Mouse (Mus musculus): ENCODE measurements around the gene Pax6.

The Pax6 gene

DNA sequence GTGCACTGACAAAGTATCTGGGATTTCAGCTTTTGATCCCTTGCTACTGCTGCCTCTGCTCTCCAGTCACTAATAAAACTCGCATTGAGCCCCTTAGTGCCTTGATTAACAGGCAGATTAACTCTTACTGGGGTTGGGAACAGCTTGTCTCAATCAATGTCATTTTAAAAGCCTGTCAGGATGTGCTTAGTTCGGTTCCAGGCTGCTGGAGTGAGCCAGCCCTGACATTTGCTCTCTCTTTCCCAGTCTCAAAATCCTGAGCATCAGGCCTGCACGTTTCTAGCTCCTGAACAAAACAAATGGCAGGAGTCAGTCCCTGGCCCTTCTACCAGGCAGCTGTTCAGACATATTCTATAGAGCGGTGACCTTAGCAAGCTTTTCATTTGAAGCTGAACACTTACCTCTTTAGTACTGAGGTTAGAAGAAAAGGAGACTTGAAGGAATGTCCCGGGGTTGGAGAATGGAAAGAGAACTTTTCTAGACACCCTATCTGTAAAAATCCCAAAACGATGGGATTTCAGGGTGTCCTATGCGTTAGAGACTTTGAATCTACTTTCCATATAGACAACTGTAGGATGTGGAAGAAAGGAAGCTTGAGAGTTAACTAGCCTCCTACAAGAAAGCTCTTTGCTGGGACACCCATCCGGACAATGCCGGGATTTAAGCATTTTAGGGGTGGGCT, 2.6 kb downstream of the Pax6 start:
- DNase-seq (ENCODE audit: low spot score), result peak; percentile 57

DNA sequence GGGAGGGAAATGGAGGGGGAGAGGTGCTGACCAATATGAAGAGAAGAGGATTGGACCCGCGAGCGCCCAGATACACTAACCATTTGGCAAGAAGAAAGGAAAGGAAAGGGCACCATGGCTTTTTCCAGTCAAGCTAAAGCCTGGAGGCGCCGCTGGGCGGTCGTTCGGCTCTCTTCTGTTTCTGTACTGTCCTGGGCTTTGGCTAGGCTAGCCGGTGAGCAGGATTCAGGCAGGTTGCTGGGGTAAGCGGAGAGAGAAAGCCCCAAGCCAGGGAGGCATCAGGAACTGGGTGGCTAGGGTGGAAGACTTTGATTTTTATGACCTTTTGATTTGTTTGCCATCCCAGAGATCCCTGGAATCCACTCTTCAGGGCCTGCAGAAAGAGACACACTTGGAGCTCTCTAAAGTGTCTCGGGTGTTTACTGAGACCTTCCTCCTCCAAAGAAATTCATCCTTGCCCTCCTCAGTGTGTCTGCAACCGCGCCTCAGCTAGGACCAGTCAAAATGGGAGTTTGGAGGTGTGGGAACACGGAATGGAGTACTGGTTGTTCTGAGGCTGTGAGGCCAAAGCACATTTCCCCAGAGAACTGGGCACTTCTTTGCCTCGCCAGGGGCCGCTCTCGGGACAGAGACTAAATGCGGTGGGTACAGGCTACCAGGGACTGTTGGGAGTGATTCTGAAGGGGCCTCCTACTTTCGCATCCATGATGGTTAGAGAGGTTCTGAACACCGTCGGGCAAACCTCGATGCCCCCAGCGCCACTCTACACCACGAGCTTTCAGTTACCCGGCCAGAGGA, 3.3 kb downstream of the Pax6 start:
- DNase-seq (ENCODE audit: low spot score), result peak; percentile 55

DNA sequence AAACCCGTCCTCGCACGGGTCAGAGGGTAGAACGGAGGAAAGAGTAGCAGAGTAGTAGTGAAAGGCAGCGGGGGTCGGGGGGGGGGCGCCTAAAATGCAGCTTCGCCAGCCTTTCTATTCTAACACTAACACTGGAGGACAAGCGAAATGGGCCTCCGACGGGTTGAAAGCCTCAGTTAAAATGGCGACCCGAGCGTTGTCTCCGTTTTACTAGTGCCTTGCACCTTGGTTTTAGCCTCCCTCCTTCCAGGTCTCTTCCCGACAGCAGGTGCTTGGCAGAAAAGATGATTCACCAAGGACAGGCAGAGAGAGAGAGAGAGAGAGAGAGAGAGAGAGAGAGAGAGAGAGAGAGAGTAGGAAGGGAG, 3.9 kb downstream of the Pax6 start:
- DNase-seq (ENCODE audit: low spot score), result peak; percentile 69

DNA sequence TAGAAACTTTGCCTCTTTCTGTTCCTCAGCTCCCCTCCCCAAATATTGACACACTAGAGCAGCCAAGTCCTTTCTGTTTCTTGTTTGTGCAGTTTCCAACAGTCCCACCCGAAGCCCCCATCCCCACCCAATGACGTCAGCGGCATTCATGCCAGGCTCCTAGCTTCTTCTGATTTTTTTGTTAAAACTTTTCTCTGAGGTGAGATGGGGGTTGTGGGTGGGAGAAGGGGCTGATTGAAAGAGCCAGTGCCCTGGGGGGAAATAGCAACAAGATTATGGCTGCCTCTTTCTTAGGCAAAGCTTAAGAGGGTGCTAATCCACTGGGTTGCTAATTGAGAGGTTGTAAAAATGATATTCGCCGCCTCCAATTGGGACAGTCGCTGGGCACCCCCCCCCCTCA, 4.4 kb downstream of the Pax6 start:
- peak; percentile 56 for DNase-seq (ENCODE audit: low spot score)

DNA sequence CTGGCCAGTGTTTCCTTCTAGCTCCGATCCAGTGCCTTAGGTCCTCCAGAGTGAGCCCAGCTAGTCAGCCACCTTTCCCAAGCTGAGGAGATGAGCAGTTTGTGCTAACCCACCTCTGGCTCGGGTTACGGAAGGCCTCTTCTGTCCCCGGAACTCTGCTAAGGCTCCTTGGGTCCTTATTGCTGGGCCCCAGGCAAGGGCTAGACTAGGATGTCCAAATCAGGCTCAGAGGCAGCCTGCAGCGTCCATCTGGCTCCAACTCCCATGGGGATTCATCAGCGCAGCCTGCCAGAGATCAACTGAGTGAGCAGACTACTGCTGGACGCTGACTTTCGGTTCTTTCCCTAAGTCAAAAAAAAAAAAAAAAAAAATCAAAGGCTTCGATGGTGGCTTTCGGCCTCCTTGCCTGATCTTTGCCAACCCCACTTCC, 4.9 kb downstream of the Pax6 start:
- peak; percentile 71 for DNase-seq (ENCODE audit: low spot score)

DNA sequence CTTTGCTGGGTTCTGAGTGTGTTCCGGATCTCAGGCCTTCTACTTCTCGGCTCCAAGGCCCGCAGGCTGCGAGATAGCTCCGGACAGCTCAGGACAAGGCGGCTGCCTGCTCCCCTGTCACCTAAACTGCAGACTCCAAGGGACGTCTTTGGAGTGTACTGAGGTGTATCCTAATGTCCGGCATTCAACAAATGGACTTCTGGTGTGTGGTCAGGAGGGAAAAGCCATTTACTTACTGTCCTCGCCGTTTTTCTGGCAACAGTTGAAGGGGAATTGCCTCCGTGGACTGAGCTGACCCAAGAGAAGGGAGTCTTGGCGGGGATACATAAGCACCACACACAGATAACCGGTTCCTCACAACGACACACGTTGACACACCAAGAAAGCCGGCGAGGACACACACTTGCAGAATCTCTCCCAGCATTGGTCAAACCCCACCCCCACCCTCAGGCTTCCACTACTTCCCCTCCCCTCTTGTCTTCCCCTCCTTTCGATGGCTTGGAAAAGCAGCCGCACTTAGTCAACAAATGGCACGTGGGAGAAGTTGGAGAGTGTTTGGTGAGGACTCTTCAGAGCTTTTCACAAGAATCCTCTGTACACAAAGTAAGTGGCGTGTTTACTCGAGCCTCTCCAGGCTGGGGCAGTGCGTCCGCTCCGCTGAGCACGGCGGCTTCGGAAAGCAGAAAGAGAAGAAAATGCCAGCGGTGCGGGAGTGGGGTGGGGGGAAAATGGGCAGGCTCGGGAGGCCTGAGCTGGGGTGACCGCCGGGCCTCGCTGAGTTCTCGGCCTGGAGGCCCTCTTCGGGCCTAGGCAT, 5.6 kb downstream of the Pax6 start:
- peak; percentile 72 for DNase-seq (ENCODE audit: low spot score)

DNA sequence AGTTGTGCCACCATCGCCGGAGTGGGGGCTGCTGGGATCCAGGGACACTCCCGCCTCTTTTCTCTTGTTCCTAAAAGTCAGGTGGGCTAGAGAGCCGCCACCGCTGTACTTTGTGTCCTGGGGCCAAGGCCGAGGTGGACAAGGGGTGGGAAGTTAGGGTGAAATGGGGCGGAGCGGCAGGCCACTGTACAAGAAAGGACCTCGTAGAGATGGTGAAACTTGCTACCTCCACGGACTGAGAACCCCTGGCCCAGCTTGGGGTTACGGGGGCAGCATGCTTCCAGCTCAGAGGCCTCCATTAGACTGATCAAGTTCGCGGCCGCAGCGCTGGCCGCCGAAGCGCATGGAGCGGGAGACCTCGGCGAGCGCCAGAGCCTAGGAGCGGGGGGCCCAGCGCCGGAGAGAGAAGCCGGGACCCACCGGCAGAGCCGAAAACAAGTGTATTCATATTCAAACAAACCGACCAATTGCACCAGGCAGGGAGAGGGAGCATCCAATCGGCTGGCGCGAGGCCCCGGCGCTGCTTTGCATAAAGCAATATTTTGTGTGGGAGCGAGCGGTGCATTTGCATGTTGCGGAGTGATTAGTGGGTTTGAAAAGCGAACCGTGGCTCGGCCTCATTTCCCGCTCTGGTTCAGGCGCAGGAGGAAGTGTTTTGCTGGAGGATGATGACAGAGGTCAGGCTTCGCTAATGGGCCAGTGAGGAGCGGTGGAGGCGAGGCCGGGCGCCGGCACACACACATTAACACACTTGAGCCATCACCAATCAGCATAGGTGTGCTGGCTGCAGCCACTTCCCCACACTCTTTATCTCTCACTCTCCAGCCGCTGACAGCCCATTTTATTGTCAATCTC, 6.4 kb downstream of the Pax6 start:
- peak; percentile 98 for DNase-seq (ENCODE audit: low spot score)

DNA sequence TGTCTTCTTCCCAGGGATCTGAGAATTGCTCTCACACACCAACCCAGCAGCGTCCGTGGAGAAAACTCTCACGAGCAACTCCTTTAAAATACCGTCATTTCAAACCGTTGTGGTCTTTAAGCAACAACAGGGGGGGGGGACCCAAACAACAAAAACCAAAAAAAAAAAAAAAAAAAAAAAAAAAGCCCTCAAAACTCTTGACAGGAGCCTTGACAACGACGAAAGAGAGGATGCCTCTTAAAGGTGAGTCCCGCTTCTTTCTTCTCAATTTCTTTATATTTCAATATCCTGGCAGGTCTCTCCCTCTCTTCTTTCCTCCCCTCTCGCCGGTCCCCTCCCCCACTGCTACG, 7.0 kb downstream of the Pax6 start:
- no peak for DNase-seq (ENCODE audit: low spot score)

DNA sequence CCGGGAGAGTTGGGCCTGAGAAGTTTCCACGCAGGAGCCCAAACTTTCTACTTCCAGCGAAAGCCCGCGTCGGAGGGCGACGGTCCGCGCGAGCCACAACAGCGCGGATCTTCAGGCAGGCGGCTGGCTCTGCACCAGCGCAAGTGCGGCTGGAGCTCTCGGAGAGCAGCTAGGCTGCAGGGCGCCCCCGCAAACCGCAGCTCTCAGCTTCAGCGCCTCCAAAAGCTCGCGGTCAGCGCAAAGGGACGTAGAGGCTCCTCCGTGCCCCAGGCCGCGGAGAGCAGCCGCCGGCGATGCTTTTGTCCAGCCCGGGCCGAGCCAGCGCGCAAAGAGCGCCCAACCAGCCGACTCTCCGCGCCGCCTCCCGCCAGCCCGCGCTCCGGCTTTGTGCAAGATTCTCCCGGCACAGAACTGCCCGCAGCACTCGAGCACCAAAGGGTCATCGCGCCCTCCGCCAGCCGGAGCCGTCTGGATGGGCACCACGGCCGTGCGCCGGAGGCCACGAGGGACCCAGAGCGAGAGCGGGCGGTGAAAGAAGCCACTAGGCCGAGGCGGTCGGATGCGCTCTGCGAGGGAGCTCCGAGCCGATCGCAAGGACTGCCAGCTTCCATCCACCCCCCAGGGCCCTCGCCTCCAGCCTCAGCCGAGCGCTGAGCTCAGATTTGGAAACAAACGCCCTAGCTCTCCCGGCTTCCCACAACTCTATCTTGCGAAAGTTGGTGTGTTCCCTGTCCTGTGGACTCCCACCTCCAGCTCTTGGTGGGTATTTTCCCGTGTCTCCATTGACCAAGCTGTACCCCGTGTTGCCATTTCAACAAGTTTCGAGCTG, 7.6 kb downstream of the Pax6 start:
- DNase-seq (ENCODE audit: low spot score), result peak; percentile 60

DNA sequence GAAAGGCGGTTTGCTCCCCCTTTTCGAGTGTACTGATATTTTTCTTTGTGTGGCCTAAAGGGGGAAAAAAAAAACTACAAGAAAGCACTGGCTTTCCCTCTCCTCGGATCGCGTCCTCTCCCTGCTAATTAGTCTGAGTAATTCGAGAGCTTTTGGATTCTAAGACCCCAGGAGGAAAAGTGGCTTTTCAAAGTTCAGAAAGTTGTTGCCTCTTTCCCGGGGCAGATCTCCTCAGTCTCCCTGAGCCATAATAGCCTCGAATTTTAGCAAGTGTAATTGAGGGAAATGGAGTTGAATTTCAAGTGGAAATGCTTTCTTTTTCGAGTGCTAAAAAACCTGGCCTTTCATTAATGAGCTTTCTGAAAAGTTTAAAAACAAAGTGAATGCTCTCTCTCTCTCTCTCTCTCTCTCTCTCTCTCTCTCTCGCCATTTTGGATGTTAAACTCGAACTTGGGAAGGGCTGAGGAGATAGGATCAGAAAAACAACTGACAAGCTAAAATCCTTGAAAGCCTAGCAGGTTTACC, 8.3 kb downstream of the Pax6 start:
- DNase-seq (ENCODE audit: low spot score), result no peak

DNA sequence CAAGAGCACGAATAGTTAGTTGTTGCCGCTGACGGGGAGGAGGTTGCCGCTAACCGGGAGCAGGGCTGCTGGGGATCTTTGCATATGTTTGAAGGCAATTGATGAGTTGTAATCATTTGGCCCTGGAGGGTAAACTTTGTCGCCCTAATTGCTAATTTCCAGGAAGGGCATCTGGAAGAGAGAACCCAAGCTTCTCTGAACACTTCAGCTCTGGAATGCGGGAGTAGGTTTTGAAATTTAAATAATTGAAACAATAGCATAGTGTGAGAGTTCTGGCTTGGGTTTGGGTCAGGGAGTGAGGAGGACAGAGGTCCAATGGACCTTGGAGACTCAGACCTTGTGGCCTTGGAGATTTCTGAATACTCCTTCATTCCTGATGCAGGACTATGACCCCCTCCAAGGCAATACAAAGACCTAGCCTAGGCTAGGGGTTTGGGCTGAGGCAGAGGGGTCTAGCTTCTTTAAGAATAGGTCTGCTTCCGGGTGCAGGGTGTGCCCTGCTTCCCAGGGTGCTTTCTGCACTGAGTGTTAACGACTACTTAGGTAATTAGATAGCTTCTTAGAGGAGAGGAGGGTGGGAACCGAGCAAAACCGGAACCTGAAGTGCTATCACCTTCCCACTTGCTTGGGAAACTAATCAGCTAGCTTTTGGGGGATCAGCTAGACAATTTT, 8.9 kb downstream of the Pax6 start:
- DNase-seq (ENCODE audit: low spot score), result no peak

DNA sequence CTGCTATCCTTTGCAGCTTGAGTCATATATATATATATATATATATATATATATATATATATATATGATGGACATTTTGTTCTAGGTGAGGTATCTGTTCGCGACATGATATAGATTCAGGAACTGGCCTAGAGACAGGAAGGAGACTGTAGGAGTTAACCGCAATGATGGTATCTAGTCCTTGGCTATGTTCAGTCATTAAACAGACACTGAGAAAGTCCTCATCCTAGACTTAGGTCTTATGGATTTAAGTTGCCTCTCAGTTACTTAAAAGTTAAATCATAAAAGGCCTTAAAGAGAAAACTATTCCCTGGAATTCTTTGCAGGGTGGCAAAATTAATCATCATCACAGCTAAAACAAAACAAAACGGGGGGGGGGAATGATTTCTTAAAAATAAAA, 9.6 kb downstream of the Pax6 start:
- no peak for DNase-seq (ENCODE audit: low spot score)

DNA sequence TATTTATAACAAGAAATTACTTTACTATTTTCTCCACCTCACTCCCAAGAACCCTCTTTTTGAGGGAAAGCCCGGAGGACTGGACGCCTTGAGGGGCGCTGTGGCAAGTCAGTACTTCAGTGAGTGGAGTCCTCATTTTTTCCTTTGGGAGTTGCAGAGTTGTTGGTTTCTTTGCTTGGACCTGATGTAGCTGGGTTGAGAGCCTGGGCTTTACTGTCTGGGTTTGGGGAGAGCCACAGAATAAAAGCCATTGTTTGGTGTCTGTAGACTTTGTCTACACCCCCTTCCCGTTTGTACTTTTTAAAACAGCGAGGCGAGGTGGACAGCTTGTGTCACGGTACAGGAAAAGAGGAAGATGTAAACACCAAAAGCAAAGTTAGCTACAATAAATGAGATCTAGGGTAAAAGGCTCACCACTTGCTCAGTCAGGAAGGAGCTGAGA, 10.2 kb downstream of the Pax6 start:
- no peak for DNase-seq (ENCODE audit: low spot score)

DNA sequence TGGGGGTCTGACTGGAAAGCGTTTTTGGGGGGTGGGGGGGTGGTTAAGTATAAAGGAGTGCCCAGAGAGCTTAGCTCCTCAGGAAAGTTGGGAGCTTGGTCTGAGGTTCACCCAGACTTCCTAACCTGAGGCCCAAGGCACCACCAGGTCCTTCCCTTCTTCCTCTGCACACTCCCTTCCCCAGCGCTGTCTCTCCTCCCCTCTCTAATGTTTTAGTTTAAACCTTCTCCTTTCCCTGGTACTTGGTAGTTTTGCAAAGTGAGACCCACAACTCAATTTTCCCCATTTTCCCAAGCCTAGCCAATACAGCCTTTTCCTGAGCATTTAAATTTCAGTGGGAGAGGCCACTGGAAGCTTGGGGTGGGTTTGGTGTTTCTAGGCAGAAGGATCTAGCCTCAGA, 10.6 kb downstream of the Pax6 start:
- DNase-seq (ENCODE audit: low spot score), result no peak

DNA sequence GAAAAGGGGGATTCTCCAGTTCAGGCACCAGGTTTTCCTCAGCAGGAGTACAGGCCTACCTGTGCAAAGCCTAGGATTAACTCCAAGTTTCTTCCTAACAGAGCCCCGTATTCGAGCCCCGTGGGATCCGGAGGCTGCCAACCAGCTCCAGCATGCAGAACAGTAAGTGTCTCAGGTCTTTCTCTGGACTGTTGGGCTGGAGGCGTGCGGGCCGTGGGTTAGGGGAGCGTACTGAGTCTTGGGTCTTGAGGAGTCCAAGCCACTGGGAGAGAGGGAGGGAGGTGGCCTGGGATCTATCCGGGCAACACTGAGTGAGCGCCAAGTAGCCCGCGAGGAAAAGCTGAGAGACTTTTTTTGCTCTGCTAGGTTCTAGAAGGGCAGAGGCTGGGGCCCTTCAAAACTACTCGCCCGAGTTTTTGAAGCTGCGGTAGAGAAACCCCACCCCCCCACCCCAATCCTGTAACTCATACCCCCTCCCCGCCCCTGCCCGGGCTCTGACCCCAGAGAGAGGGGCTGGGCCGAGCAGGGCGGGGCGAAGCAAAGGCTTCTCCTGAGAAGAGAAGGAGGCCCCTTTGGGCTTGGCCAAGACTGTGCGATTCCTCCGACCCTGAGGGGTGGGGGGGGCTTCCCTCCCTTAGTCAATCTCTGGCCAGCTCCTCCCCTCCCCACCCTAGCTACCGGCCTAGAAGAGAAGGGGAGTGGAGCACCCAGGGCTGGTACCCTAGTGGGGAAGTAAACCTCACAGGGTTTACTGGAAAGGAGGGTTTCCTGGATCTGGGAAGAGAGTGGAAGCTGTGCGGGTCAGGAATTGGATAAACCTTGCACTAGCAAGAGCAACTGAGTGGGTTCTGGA, 11.7 kb downstream of the Pax6 start:
- peak; percentile 85 for DNase-seq (ENCODE audit: low spot score)

DNA sequence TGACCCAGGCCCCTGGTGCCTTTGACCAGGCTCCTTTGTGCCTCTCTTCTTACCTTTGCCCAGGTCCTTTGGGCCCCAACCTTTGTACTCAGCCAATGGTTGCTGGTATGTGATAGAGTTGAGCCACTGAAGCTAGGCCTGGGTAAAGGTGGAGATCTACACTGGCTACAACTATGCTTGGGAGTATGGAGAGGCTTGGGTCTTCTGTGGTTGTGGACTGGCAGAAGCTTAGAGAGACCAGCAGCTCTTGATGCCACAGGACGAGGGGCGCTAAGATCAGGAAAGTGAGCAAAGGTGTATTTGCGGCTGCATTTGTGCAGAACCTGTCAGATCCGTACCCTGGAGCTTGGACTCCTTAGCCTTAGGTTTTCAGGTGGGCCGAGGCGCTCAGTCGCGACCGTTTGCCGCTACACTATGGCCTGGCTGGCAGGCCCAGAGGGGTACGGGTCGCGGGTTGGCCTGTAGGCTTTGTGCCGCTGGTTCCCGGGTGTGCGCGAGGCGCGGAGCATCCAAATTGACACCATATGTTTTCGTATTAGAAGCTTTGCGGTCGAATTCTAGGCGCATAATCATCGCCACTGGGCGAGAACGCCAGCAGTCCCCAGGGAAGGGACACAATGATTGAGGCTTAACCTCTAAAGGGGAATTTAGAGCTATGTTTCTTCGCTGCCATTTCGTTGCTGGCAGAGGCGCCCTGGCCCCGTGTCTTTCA, 12.5 kb downstream of the Pax6 start:
- no peak for DNase-seq (ENCODE audit: low spot score)

DNA sequence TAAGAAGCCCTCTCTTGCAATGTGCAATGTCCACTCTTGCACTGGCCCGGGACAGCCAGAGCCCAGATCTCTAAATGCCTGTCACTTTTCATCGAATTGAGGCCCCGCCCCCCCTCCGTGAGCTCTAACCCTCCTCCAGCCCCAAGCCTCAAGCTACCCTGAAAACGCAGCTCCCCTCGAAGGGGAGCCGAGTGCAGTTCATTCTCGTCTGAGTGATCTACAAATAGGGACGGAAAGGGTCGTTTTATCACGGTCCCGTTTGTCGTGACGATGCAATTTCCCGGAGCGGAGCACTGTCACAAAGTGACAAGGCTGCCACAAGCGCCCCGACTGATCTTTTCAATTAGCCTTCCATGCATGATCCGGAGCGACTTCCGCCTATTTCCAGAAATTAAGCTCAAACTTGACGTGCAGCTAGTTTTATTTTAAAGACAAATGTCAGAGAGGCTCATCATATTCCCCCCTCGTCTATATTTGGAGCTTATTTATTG, 13.4 kb downstream of the Pax6 start:
- peak; percentile 93 for DNase-seq (ENCODE audit: low spot score)

DNA sequence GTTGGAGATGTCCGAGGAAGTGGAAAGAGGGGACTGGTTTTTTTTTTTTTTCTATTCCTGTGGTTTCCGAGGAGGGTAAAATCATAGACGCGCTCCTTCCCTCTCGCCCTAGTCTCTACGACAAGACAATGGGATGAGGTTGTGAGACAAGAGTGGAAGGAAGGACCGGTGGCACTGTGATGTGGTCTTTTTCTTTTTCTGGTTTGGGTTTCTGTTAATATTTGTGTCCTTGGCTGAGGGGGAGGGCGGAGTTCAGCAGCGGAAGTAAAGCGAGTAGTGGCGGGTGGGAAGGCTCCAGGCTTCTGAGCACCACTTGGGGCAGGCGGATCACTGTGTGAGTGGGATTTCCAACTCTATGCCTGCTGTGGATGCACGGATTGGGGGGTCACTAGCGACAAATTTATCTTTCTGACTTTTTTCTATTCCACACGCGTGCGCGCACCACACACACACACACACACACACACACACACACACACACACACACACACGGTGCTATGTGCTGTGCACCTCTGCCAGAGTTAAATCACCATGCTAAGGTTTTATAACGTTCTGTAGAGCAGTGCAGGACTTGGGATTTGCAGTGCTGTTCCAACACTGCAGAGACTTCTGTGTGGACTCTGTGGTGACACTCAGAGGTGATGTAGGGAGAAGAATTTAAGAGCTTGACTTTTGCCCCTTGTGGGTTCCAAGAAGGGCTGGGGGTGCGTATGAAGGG, 14.1 kb downstream of the Pax6 start:
- peak; percentile 53 for DNase-seq (ENCODE audit: low spot score)

All from retina, embryonic 14.5 days (tissue).